25 mouse cellular contexts compared by ENCODE assay signal in the genomic region with DNA sequence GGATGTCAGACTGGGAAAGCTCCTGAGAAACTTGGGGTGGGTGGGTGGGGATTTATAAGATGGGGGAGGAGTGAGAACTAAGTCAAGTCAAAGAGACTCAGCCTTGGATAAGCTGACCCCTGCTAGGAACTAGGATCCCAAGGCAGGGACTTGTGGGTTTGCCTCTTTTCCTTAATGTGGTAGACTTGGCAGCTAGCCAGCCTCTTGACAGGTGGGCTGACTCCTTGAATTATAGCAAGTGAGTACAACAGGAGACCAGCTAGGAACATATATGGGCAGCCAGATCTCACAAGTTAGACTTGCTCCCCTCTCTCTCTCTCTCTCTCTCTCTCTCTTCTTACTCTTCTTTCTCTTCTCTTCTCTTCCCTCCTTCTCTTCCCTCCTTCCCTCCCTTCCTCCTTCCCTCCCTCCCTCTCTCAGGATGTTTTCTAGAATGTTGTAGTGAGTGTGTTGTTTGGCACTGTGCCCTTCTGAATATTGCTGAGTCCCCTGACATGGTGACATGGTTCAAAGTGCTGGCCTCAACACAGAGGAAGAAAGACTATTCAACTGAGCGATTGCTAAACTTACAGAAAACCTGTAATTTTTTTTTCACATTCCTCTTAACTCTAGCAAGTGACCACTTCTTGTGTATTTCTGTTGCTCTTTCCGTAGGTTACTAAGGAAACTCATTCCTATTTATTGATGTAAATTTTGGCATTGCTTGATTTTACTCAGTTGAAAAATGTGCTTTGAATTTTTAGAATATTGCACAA. TPM values are rescaled to one million over a fixed set of nuclear protein-coding genes. Genes with fewer than 3 reads are reported as not detected.
DNase-seq lines count a peak whose midpoint lies in the region; ATAC-seq and TF ChIP-seq lines count a peak whose summit lies in the region.
"Had no signal": no experiment of that assay in that cellular context is flagged by ENCODE, and none has a peak within 500 bp of the region (broad histone marks: within the 10 kb centered on the region; RNA-seq: fewer than 3 reads in every experiment).

No protein-coding gene starts in this region.

- WGBS in kidney, postnatal 0 days = 49% methylated on average over 2 of the region's 2 CpGs
- 40% methylated on average over 2 of the region's 2 CpGs for WGBS in lung, embryonic 16.5 days
- WGBS in lung, adult 2 months = 53% methylated on average over 2 of the region's 2 CpGs

- H3K36me3 ChIP-seq in kidney, postnatal 0 days (ENCODE audit: insufficient read depth, low read length) = peaks cover 9% of the 10 kb centered on the region; the same call in 1 of the 2 replicates
- H3K36me3 ChIP-seq in lung, embryonic 16.5 days (ENCODE audit: control insufficient read depth, insufficient read depth, low read length) = peaks cover 18% of the 10 kb centered on the region

- peak; percentile 49 to 50 for DNase-seq in cerebellum, postnatal 10 days
- no peak for DNase-seq in cerebellum, adult 11 months
- peak; percentile 61 for DNase-seq in kidney, postnatal 0 days (ENCODE audit: low spot score)
- no peak for DNase-seq in kidney, adult 9 months
- DNase-seq in lung, adult 2 months = no peak
- DNase-seq in MN1 (ENCODE audit: low spot score) = peak; percentile 53
- DNase-seq in urinary bladder, postnatal 25 days (ENCODE audit: low spot score) = no peak
- DNase-seq: adrenal gland, postnatal 36 days; cerebellum, adult 18-20 months; gastrocnemius, postnatal 14 days; heart, adult 2 months; heart, postnatal 4 days; lung, postnatal 10 days; spleen, adult 18-20 months; thymus, adult 18-20 months had no signal

- H3K4me3 ChIP-seq in kidney, postnatal 0 days (replicated peaks; ENCODE audit: low read depth, low read length) = no peak overlapping the region
- no peak overlapping the region for H3K4me3 ChIP-seq in lung, embryonic 16.5 days (ENCODE audit: low read length)
- no peak overlapping the region for H3K4me3 ChIP-seq in lung, adult 2 months (replicated peaks; ENCODE audit: extremely low read depth, low read depth, low read length)
- H3K4me3 ChIP-seq: forebrain, embryonic 15.5 days; heart, adult 2 months; heart, embryonic 15.5 days; limb, embryonic 12.5 days; liver, embryonic 12.5 days had no signal

- no peak overlapping the region for H3K4me2 ChIP-seq in kidney, postnatal 0 days (ENCODE audit: low read length)
- no peak overlapping the region for H3K4me2 ChIP-seq in lung, embryonic 16.5 days (ENCODE audit: low read depth, low read length)
- H3K4me2 ChIP-seq: forebrain, embryonic 15.5 days; heart, embryonic 15.5 days; limb, embryonic 12.5 days; liver, embryonic 12.5 days had no signal

- no peak for TF ChIP-seq CTCF in kidney, postnatal 0 days (IDR thresholded peaks at IDR 0.05; ENCODE audit: low read depth)
- no peak for TF ChIP-seq CTCF in lung, adult 2 months (IDR thresholded peaks at IDR 0.05; ENCODE audit: insufficient read depth, low read length)

- no peaks in the 10 kb centered on the region for H3K9me3 ChIP-seq in kidney, postnatal 0 days (replicated peaks; ENCODE audit: low read length)
- no peaks in the 10 kb centered on the region for H3K9me3 ChIP-seq in lung, embryonic 16.5 days (ENCODE audit: control insufficient read depth, low read length)
- H3K9me3 ChIP-seq: forebrain, embryonic 15.5 days; G1E; heart, embryonic 15.5 days; limb, embryonic 12.5 days; liver, embryonic 12.5 days had no signal

- ATAC-seq in kidney, postnatal 0 days (replicated peaks; ENCODE audit: low FRiP score, low read depth) = no peak
- ATAC-seq in lung, embryonic 16.5 days (ENCODE audit: low read depth) = peak; percentile 71
- ATAC-seq: forebrain, embryonic 15.5 days; hindbrain, embryonic 16.5 days; intestine, embryonic 16.5 days; liver, embryonic 12.5 days; midbrain, embryonic 16.5 days had no signal

- TF ChIP-seq POLR2A in lung, adult 2 months (IDR thresholded peaks at IDR 0.05; ENCODE audit: borderline replicate concordance, extremely low read depth, low read depth, low read length) = no peak

- H3K27ac ChIP-seq in kidney, postnatal 0 days = no peak overlapping the region
- no peak overlapping the region for H3K27ac ChIP-seq in lung, embryonic 16.5 days (ENCODE audit: low read length)
- H3K27ac ChIP-seq: forebrain, embryonic 15.5 days; heart, adult 2 months; heart, embryonic 15.5 days; limb, embryonic 12.5 days; liver, embryonic 12.5 days had no signal

- no peak overlapping the region for H3K9ac ChIP-seq in kidney, postnatal 0 days (ENCODE audit: low read depth, low read length)
- H3K9ac ChIP-seq in lung, embryonic 16.5 days (ENCODE audit: low read length) = no peak overlapping the region
- H3K9ac ChIP-seq: forebrain, embryonic 15.5 days; heart, embryonic 15.5 days; limb, embryonic 12.5 days; liver, embryonic 12.5 days had no signal

- H3K4me1 ChIP-seq in kidney, postnatal 0 days (replicated peaks; ENCODE audit: insufficient read depth, low read length) = peaks cover 8% of the 10 kb centered on the region; the same call in 1 of the 2 replicates
- H3K4me1 ChIP-seq in lung, embryonic 16.5 days (replicated peaks; ENCODE audit: control insufficient read depth, insufficient read depth, low read length) = peaks cover 3% of the 10 kb centered on the region; the same call in 1 of the 2 replicates
- 0 out of 2 replicates have a peak, but pooled peaks cover 2% of the 10 kb centered on the region for H3K4me1 ChIP-seq in lung, adult 2 months (ENCODE audit: control insufficient read depth, insufficient read depth, low read length)
- H3K4me1 ChIP-seq: forebrain, embryonic 15.5 days had no signal

- no peaks in the 10 kb centered on the region for H3K27me3 ChIP-seq in kidney, postnatal 0 days (ENCODE audit: insufficient read depth, low read length)
- H3K27me3 ChIP-seq in lung, embryonic 16.5 days (ENCODE audit: control insufficient read depth, insufficient read depth, low read depth, low read length) = no peaks in the 10 kb centered on the region
- H3K27me3 ChIP-seq: forebrain, embryonic 15.5 days; heart, embryonic 15.5 days had no signal

RNA-seq across cellular contexts. Expression of a gene that starts 20.2 kb away (rescaled TPM):
- polyA plus RNA-seq in kidney, postnatal 0 days (2015; fragmentation: Nextera tagmentation; extraction: Ambion mirVana) = 8.2 and 8.4 TPM in 2 replicates
- polyA plus RNA-seq in lung, embryonic 16.5 days (2015; fragmentation: Nextera tagmentation; extraction: Ambion mirVana) = 7.4 and 9.2 TPM in 2 replicates
- polyA plus RNA-seq in lung, adult 2 months (2012; rRNA removed) = 5.9 TPM in 2 replicates
- polyA plus RNA-seq: G1E had no signal

RNA-seq across cellular contexts. Expression of a gene that starts 48.5 kb away (rescaled TPM):
- polyA plus RNA-seq in kidney, postnatal 0 days (2015; fragmentation: Nextera tagmentation; extraction: Ambion mirVana) = not detected in 2 replicates
- polyA plus RNA-seq in lung, embryonic 16.5 days (2015; fragmentation: Nextera tagmentation; extraction: Ambion mirVana) = 0.16 TPM in 1 of 2 replicates, not detected in the other
- polyA plus RNA-seq in lung, adult 2 months (2012; rRNA removed) = 0.71 and 1.00 TPM in 2 replicates
- polyA plus RNA-seq: embryonic facial prominence, embryonic 11.5 days; forebrain, embryonic 15.5 days; G1E; hindbrain, embryonic 16.5 days; intestine, embryonic 16.5 days; limb, embryonic 12.5 days; midbrain, embryonic 16.5 days had no signal

Comparison
In these comparisons a context has a peak if more than half of its experiments do, and no peak if none do; other contexts are left out.
1. DNase-seq: peak in cerebellum, postnatal 10 days (2 of 2), kidney, postnatal 0 days (single experiment) and MN1 (single experiment); none in cerebellum, adult 11 months (single experiment), kidney, adult 9 months (single experiment), lung, adult 2 months (single experiment) and urinary bladder, postnatal 25 days (single experiment).